Mouse (Mus musculus) stomach, postnatal 0 days (tissue): ENCODE measurements at regions not wholly inside any gene's neighbourhood (a gene's known extent, or its start where the extent isn't known, plus 50 kb on each side); places are given as distances from the start of the nearest gene placed in this dataset.

ENCODE experiments used
- ATAC-seq: fragments of 200-750 bp; cut with Nextera tagmentation; 2 replicates; pipeline ENCODE4 v1.8.0; 2017; ENCODE audit not compliant: low FRiP score, low TSS enrichment
- DNase-seq: peaks from one replicate; pipeline ENCODE4 v3.0.0-alpha.2; 2016; ENCODE audit warnings: low spot score
- H3K27ac ChIP-seq: fragments of 300-500 bp; sonication (generic); replicated peaks from 2 replicates; pipeline ENCODE4 v1.5.1; 2014; ENCODE audit warnings: mild to moderate bottlenecking, control low read depth
- H3K27me3 ChIP-seq: fragments of 300-500 bp; sonication (generic); 2 replicates; pipeline ENCODE4 v1.6.1; 2014; ENCODE audit warnings: low read length; ENCODE audit not compliant: control insufficient read depth, insufficient read depth
- H3K36me3 ChIP-seq: fragments of 300-500 bp; sonication (generic); 2 replicates; pipeline ENCODE4 v1.6.1; 2014; ENCODE audit warnings: low read length, mixed read lengths; ENCODE audit not compliant: control insufficient read depth, insufficient read depth
- H3K4me1 ChIP-seq: fragments of 300-500 bp; sonication (generic); replicated peaks from 2 replicates; pipeline ENCODE4 v1.6.1; 2014; ENCODE audit warnings: antibody characterized with exemption; ENCODE audit not compliant: control insufficient read depth, insufficient read depth
- H3K4me2 ChIP-seq: fragments of 300-500 bp; sonication (generic); replicated peaks from 2 replicates; pipeline ENCODE4 v1.6.1; 2014; ENCODE audit warnings: low read depth, mild to moderate bottlenecking, control low read depth, moderate library complexity
- H3K4me3 ChIP-seq: fragments of 300-500 bp; sonication (generic); 2 replicates; pipeline ENCODE4 v1.5.1; 2014; ENCODE audit warnings: low read depth, low read length, control low read depth
- H3K9ac ChIP-seq: fragments of 300-500 bp; sonication (generic); 2 replicates; pipeline ENCODE4 v1.6.1; 2014; ENCODE audit warnings: mild to moderate bottlenecking, low read length, control low read depth, mixed read lengths
- H3K9me3 ChIP-seq: fragments of 300-500 bp; sonication (generic); 2 replicates; pipeline ENCODE4 v1.6.1; 2016; ENCODE audit warnings: low read length; ENCODE audit not compliant: control insufficient read depth
- CTCF ChIP-seq: IDR thresholded peaks from 2 replicates; pipeline ENCODE4 v1.5.1; 2016; ENCODE audit warnings: antibody characterized with exemption, low read depth, mild to moderate bottlenecking, moderate library complexity
- EP300 ChIP-seq: optimal IDR thresholded peaks from 2 replicates; pipeline ENCODE3; 2016; ENCODE audit warnings: antibody characterized with exemption
- WGBS: fragments of 180-500 bp; shearing (Covaris S2); extraction: QIAGEN DNeasy Blood & Tissue Kit; methylation state at CpG from one replicate; pipeline ENCODE4 v1.1.7; 2014; 5-methylcytosine and 5-hydroxymethylcytosine counted together

GRCm38 (mm10) chr4:32140068-32140467 lies 98.5 kb upstream of the Bach2 start:
- Histone ChIP-seq H3K4me2 (no peak overlapping the region), H3K4me1 (no peaks in the 10 kb centered on the region), H3K27ac (no peak overlapping the region), H3K4me3 (no peak overlapping the region), H3K27me3 (no peaks in the 10 kb centered on the region), H3K9ac (no peak overlapping the region), H3K36me3 (no peaks in the 10 kb centered on the region), H3K9me3 (no peaks in the 10 kb centered on the region)
- DNase-seq (no peak), ATAC-seq (no peak)
- TF ChIP-seq EP300 (no peak), CTCF (no peak)
- 90% methylated on average over 2 of the region's 2 CpGs for WGBS

- TF ChIP-seq EP300 (no peak), CTCF (no peak)
- no peaks in the 10 kb centered on the region for H3K4me1 ChIP-seq
- DNase-seq = no peak
- no peak overlapping the region for H3K4me2 ChIP-seq
- H3K4me3 ChIP-seq = no peak overlapping the region
- no peaks in the 10 kb centered on the region for H3K36me3 ChIP-seq
- no peak overlapping the region for H3K9ac ChIP-seq
- no peak overlapping the region for H3K27ac ChIP-seq
- 61% methylated on average over 4 of the region's 4 CpGs for WGBS
- no peaks in the 10 kb centered on the region for H3K27me3 ChIP-seq
- ATAC-seq = no peak
- H3K9me3 ChIP-seq = no peaks in the 10 kb centered on the region
These were observed 96.4 kb upstream of the Bach2 start for GRCm38 (mm10) chr4:32142198-32142597.

DNA sequence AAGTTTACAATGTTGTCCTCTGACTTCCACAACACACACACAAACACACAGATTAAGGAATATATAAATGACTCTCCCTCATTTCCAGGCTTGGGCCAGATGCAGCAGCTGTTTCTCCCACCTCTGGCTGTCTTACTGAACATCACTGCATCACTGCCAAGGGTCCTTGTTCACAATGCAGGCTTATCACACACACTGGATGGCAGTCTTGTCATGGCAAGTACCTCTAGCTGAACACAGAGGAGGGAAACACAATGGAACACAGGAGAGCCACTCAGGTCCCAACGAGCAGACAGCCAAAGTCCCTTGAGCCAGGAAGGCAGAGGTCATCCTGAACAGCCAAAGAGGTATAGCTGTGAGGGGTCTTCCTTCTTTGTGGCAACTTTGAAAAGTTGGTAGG lies 91.5 kb upstream of the Bach2 start:
- Histone ChIP-seq H3K27me3 (no peaks in the 10 kb centered on the region), H3K4me1 (no peaks in the 10 kb centered on the region), H3K4me3 (no peak overlapping the region), H3K4me2 (no peak overlapping the region), H3K36me3 (no peaks in the 10 kb centered on the region), H3K9me3 (no peaks in the 10 kb centered on the region), H3K27ac (no peak overlapping the region), H3K9ac (no peak overlapping the region)
- ATAC-seq (no peak), DNase-seq (no peak)
- WGBS = 48% methylated on average over 1 of the region's 1 CpGs
- TF ChIP-seq EP300 (no peak), CTCF (peak; percentile 22)

DNA sequence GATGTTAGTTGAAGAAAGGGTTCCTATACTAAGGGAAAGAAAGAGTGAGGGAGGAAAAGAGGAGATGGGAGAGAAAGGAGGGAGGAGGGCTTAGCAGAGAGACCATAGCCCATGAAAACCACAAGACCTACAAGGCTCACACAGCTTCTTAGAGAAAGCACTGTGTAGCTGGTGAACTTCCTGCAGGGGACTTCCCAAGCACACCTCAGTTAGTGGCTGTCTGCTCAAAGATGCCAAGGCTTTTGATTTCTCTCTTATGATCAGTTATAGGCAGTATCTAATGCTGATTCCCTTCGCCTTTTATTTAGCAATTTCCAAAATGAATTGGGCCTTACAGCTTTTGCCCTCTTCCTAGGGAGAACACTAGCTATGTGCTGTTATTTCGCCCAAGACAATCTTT lies 90.0 kb upstream of the Bach2 start:
- H3K36me3 ChIP-seq = no peaks in the 10 kb centered on the region
- ATAC-seq (no peak), DNase-seq (no peak)
- no peak overlapping the region for H3K4me2 ChIP-seq
- H3K27ac ChIP-seq = no peak overlapping the region
- no peaks in the 10 kb centered on the region for H3K4me1 ChIP-seq
- no peak overlapping the region for H3K4me3 ChIP-seq
- TF ChIP-seq EP300 = no peak
- no peak for TF ChIP-seq CTCF
- WGBS = 90% methylated on average over 2 of the region's 2 CpGs
- H3K9me3 ChIP-seq = no peaks in the 10 kb centered on the region
- no peaks in the 10 kb centered on the region for H3K27me3 ChIP-seq
- no peak overlapping the region for H3K9ac ChIP-seq

- H3K27ac ChIP-seq = no peak overlapping the region
- 74% methylated on average over 7 of the region's 7 CpGs for WGBS
- no peak overlapping the region for H3K9ac ChIP-seq
- H3K4me1 ChIP-seq = no peaks in the 10 kb centered on the region
- no peak overlapping the region for H3K4me2 ChIP-seq
- no peaks in the 10 kb centered on the region for H3K36me3 ChIP-seq
- no peak for TF ChIP-seq CTCF
- no peak for TF ChIP-seq EP300
- DNase-seq = no peak
- no peaks in the 10 kb centered on the region for H3K9me3 ChIP-seq
- no peaks in the 10 kb centered on the region for H3K27me3 ChIP-seq
- no peak for ATAC-seq
- H3K4me3 ChIP-seq = no peak overlapping the region
These were observed 89.4 kb upstream of the Bach2 start for GRCm38 (mm10) chr4:32149171-32149570.

- Histone ChIP-seq H3K4me2 (no peak overlapping the region), H3K27me3 (no peaks in the 10 kb centered on the region), H3K9ac (no peak overlapping the region), H3K4me3 (no peak overlapping the region), H3K27ac (no peak overlapping the region), H3K9me3 (no peaks in the 10 kb centered on the region), H3K36me3 (no peaks in the 10 kb centered on the region), H3K4me1 (no peaks in the 10 kb centered on the region)
- peak; percentile 77; the same call in 1 of the 2 replicates for ATAC-seq
- TF ChIP-seq CTCF = peak; percentile 86
- no peak for TF ChIP-seq EP300
- peak; percentile 55 for DNase-seq
- 68% methylated on average over 4 of the region's 4 CpGs for WGBS
These were observed 85.2 kb upstream of the Bach2 start for GRCm38 (mm10) chr4:32153356-32153755.
